Mouse (Mus musculus) cerebellum, adult (tissue): ENCODE measurements around the gene Tmem107.

ENCODE experiments used
- ATAC-seq: cut with Nextera tagmentation; 2 replicates; pipeline ENCODE4 v1.9.2; 2017; ENCODE audit warnings: mild to moderate bottlenecking, moderate library complexity, mixed read lengths; ENCODE audit not compliant: insufficient number of reproducible peaks, low FRiP score, low TSS enrichment

Tmem107 gene

GRCm38 (mm10) chr11:69103531-69104435 lies 33.2 kb downstream of the Tmem107 start:
- ATAC-seq: no peak

- no peak for ATAC-seq
Measured at GRCm38 (mm10) chr11:69104487-69104886, 33.9 kb downstream of the Tmem107 start.

GRCm38 (mm10) chr11:69105227-69105626 lies 34.6 kb downstream of the Tmem107 start:
- no peak for ATAC-seq

- no peak for ATAC-seq
Measured at GRCm38 (mm10) chr11:69105796-69106195, 35.2 kb downstream of the Tmem107 start.

GRCm38 (mm10) chr11:69106299-69106698 lies 35.7 kb downstream of the Tmem107 start:
- ATAC-seq: no peak

- no peak for ATAC-seq
Measured at GRCm38 (mm10) chr11:69106842-69107241, 36.2 kb downstream of the Tmem107 start.

- ATAC-seq: no peak
Measured at GRCm38 (mm10) chr11:69107676-69108075, 37.1 kb downstream of the Tmem107 start.

- no peak for ATAC-seq
Measured at GRCm38 (mm10) chr11:69108223-69108622, 37.6 kb downstream of the Tmem107 start.

GRCm38 (mm10) chr11:69109032-69109900 lies 38.7 kb downstream of the Tmem107 start:
- no peak for ATAC-seq

GRCm38 (mm10) chr11:69110319-69111046 lies 39.9 kb downstream of the Tmem107 start:
- no peak; the same call in 1 of the 2 replicates for ATAC-seq

GRCm38 (mm10) chr11:69111051-69111810 lies 40.6 kb downstream of the Tmem107 start:
- ATAC-seq: no peak

GRCm38 (mm10) chr11:69111865-69112264 lies 41.3 kb downstream of the Tmem107 start:
- ATAC-seq: no peak

GRCm38 (mm10) chr11:69114018-69114417 lies 43.4 kb downstream of the Tmem107 start:
- ATAC-seq: no peak

GRCm38 (mm10) chr11:69114621-69115020 lies 44.0 kb downstream of the Tmem107 start:
- no peak for ATAC-seq

- no peak for ATAC-seq
Measured at GRCm38 (mm10) chr11:69116843-69117242, 46.2 kb downstream of the Tmem107 start.

- peak; percentile 24; the same call in 1 of the 2 replicates for ATAC-seq
Measured at GRCm38 (mm10) chr11:69117737-69118695, 47.4 kb downstream of the Tmem107 start.

GRCm38 (mm10) chr11:69118765-69119164 lies 48.2 kb downstream of the Tmem107 start:
- no peak for ATAC-seq

- no peak for ATAC-seq
Measured at GRCm38 (mm10) chr11:69119446-69120155, 49.0 kb downstream of the Tmem107 start.
